Mouse (Mus musculus) spleen, adult 2 months (tissue): ENCODE results near the gene St6galnac4. TPM values are rescaled to one million over a fixed set of nuclear protein-coding genes. Genes with fewer than 3 reads are reported as not detected.

Experiments
- DNase-seq, 2 experiments: peaks; one replicate each; pipeline versions ENCODE4 v3.0.0 to v3.0.0-alpha.2; 2012 to 2021; ENCODE audit warnings: low spot score in 2 of 2, low read depth in 1 of 2
- H3K27ac ChIP-seq: fragments of 200-500 bp; 2 replicates; pipeline ENCODE4 v1.5.1; 2012; ENCODE audit warnings: low read length, inconsistent platforms; ENCODE audit not compliant: insufficient read depth
- H3K27me3 ChIP-seq: fragments of 200-500 bp; 2 replicates; pipeline ENCODE4 v1.6.1; 2012; ENCODE audit warnings: mild to moderate bottlenecking, moderate library complexity, low read length, inconsistent platforms; ENCODE audit not compliant: control insufficient read depth, insufficient read depth
- H3K36me3 ChIP-seq: fragments of 200-500 bp; 2 replicates; pipeline ENCODE4 v1.6.1; 2012; ENCODE audit warnings: mild to moderate bottlenecking, low read length, inconsistent platforms; ENCODE audit not compliant: control insufficient read depth, insufficient read depth
- H3K4me1 ChIP-seq: fragments of 200-500 bp; 2 replicates; pipeline ENCODE4 v1.6.1; 2011; ENCODE audit warnings: inconsistent platforms; ENCODE audit not compliant: control insufficient read depth, insufficient read depth, insufficient read length
- H3K4me3 ChIP-seq: fragments of 200-500 bp; 2 replicates; pipeline ENCODE4 v1.5.1; 2011; ENCODE audit warnings: mild to moderate bottlenecking, inconsistent platforms; ENCODE audit not compliant: insufficient read depth, insufficient read length; ENCODE audit errors: extremely low read depth
- CTCF ChIP-seq: fragments of 200-500 bp; IDR thresholded peaks from 2 replicates; pipeline ENCODE4 v1.5.1; 2011; ENCODE audit warnings: mild to moderate bottlenecking, inconsistent platforms; ENCODE audit not compliant: insufficient read depth, insufficient read length, insufficient replicate concordance; ENCODE audit errors: extremely low read depth
- POLR2A ChIP-seq: fragments of 200-500 bp; IDR thresholded peaks from 2 replicates; pipeline ENCODE4 v1.6.1; 2011; ENCODE audit warnings: low read depth, low read length, inconsistent platforms
- WGBS: fragments of 180-500 bp; shearing (Covaris S2); methylation state at CpG from one replicate; pipeline ENCODE4 v1.1.7; 2018; 5-methylcytosine and 5-hydroxymethylcytosine counted together
- polyA plus RNA-seq: library from polyadenylated mRNA; depleted of rRNA; stranded (reverse); fragments of >200 nt; gene quantifications from 2 replicates; pipeline ENCODE4 v1.2.3, GENCODE M21; 2012; rRNA removed

Gene St6galnac4
- 34.2 and 40.4 TPM in 2 replicates for polyA plus RNA-seq

DNA sequence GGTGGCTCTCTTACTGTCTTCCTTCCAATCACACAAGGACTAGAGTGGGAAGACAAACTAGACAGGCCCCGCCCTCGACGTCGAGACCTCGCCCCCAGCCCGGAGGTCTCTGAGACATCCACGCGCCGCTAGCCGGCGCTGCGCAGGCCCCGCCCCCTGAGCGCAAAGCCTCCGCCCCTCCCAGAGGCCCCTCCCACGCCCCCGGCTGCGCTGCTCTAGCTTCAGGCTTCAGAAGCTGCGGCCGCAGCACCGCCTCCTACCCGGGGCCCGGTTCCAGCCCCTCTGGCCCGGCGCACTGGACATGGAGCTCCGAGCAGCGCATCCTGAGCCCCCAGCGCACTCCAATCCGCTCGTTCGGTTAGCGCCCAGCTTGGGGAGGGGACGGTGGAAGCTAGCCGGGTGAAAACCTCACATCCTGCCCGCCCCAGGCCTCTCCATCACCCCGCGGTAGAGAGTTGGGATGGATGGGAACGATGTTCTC lies at the start of gene St6galnac4:
St6galnac4 (plus strand) TSS at position 225 of the 481 bp plus-strand sequence.
- under 1% methylated on average over 38 of the region's 38 CpGs for WGBS

DNA sequence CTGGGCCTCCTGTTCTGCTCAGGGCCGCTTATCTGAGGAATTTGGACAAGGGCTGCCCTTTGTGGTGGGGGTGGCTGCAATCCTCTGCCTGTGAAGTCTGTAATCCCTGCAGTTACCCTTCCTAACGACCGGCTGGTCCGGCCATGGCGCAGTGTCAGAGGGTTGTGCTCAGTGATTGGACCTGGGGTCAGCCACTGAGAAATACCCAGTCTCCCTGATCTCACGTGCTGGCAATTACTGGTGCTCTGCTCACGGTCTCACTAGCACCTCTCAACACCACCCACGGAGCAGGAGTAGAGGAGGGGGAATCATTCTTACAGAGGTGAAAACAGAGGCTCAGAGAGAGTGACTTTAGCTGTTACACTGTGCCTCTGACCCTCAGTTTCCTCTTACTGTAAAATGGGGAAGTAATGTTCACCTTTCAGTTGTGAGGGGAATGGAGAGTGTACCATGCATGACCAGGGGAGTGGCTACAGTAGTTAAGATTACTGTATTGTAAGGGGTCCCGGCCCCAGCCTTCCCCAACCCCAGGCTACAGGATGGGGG lies 49.5 kb upstream of the St6galnac4 start:
- no peaks in the 10 kb centered on the region for H3K27me3 ChIP-seq
- peaks cover 28% of the 10 kb centered on the region for H3K4me1 ChIP-seq
- TF ChIP-seq POLR2A (peak; percentile 36; the same call in 1 of the 2 replicates), CTCF (no peak)
- WGBS: 7% methylated on average over 9 of the region's 9 CpGs
- peak overlapping the region; percentile 99 for H3K27ac ChIP-seq
- no peaks in the 10 kb centered on the region for H3K36me3 ChIP-seq
- peak overlapping the region; percentile 93 for H3K4me3 ChIP-seq
- DNase-seq: peak in 1 of 2 experiments; percentile 35

More for the DNA sequence above, at the start of gene St6galnac4:
- peak; percentile 85 to 89 for DNase-seq
- Histone ChIP-seq H3K27me3 (peaks cover 1% of the 10 kb centered on the region; the same call in 1 of the 2 replicates), H3K27ac (peak within 1 kb of the TSS; percentile 85), H3K4me1 (peaks cover 12% of the 10 kb centered on the region), H3K36me3 (peaks cover 10% of the 10 kb centered on the region), H3K4me3 (peak within 1 kb of the TSS; percentile 86)
- TF ChIP-seq POLR2A: peak; percentile 27; the same call in 1 of the 2 replicates
- TF ChIP-seq CTCF: peak; percentile 30; the same call in 1 of the 2 replicates

DNA sequence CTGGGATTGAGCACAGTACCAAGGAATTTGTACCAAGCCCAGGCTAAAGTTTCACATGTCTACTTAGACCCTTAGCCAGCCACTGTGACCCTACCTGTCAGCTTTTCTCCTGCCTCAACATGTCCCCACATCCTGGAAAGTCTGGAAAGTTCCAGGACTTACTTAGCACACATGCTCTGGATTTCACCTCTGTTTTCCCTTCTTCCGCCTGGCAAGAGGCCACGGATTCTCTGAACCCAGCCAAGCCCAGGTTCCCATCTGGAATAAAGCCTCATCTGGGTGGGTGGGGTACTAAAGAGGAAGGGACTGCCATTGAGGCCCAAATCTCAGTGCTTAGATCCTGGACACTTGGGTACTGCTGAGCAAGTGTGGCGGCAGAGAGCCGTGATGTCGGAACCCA lies 49.0 kb upstream of the St6galnac4 start:
- DNase-seq: no peak
- 80% methylated on average over 5 of the region's 5 CpGs for WGBS
- TF ChIP-seq CTCF (no peak), POLR2A (no peak)
- Histone ChIP-seq H3K36me3 (no peaks in the 10 kb centered on the region), H3K27ac (peak overlapping the region; percentile 99), H3K27me3 (no peaks in the 10 kb centered on the region), H3K4me3 (peak overlapping the region; percentile 93; the same call in 1 of the 2 replicates), H3K4me1 (peaks cover 31% of the 10 kb centered on the region)

GRCm38 (mm10) chr2:32538461-32538860 lies 48.4 kb upstream of the St6galnac4 start:
- Histone ChIP-seq H3K4me3 (peak overlapping the region; percentile 93; the same call in 1 of the 2 replicates), H3K36me3 (no peaks in the 10 kb centered on the region), H3K27me3 (no peaks in the 10 kb centered on the region), H3K4me1 (peaks cover 36% of the 10 kb centered on the region), H3K27ac (peak overlapping the region; percentile 99; the same call in 1 of the 2 replicates)
- WGBS: 63% methylated on average over 4 of the region's 4 CpGs
- no peak for TF ChIP-seq POLR2A
- no peak for TF ChIP-seq CTCF
- DNase-seq: no peak

- Histone ChIP-seq H3K4me3 (no peak overlapping the region), H3K36me3 (no peaks in the 10 kb centered on the region), H3K27ac (0 out of 2 replicates have a peak overlapping the region, but pooled peaks have one; percentile 3), H3K4me1 (peaks cover 36% of the 10 kb centered on the region), H3K27me3 (no peaks in the 10 kb centered on the region)
- DNase-seq: no peak
- TF ChIP-seq CTCF: no peak
- no peak for TF ChIP-seq POLR2A
- 72% methylated on average over 14 of the region's 14 CpGs for WGBS
These were observed 47.4 kb upstream of the St6galnac4 start for GRCm38 (mm10) chr2:32539452-32539981.

GRCm38 (mm10) chr2:32541333-32541908 lies 45.5 kb upstream of the St6galnac4 start:
- TF ChIP-seq CTCF: no peak
- no peak for TF ChIP-seq POLR2A
- Histone ChIP-seq H3K4me3 (no peak overlapping the region; the same call in 1 of the 2 replicates), H3K36me3 (no peaks in the 10 kb centered on the region), H3K27ac (peak overlapping the region; percentile 93), H3K27me3 (no peaks in the 10 kb centered on the region), H3K4me1 (peaks cover 38% of the 10 kb centered on the region)
- no peak for DNase-seq
- WGBS: 77% methylated on average over 2 of the region's 2 CpGs
